Mouse (Mus musculus) kidney, postnatal 14 days (tissue): ENCODE measurements at regions not wholly inside any gene's neighbourhood (a gene's known extent, or its start where the extent isn't known, plus 50 kb on each side); places are given as distances from the start of the nearest gene placed in this dataset.

Source experiments
- DNase-seq: peaks from one replicate; pipeline ENCODE4 v3.0.0; 2022; ENCODE audit warnings: mixed read lengths

DNA sequence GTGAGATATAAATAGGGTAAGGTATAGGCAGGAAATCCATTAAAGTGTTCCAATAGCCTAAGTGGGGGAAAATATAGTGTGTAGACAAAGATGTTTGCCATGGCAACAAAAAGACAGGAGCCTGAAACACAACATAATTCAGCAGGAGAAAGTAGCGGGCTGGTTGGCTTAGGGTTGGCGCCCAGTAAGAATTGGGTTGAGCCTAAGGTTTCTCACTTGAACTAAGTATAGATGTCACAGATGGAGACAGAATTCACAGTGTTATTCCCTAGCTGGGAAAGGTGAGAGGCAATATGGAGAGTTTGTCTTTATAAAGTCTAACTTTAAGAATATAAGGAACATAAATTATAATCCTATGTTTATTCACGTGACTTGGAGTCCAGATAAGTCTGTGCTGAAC lies 64.8 kb upstream of the Ogfrl1 start:
- no peak for DNase-seq

GRCm38 (mm10) chr1:23464081-23464480 lies 66.5 kb upstream of the Ogfrl1 start:
- no peak for DNase-seq

DNA sequence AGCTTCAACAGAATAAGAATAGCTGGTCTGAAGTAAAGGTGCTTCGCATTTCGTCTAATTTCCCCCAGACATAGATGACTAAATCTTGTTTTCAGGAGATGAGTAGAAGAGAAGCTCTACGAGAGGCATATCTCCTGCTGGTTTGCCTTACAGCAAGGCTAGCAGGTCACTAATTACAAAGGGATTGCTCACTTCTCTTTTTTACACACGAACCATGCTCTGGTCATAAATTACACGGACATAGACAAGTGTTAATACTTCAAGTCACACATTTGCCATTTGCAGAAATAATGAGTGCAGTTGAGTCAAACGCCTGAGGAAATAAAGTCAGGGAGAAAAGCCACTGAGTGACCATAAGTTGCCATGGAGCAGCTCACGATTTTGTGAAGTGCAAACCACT lies 68.8 kb upstream of the Ogfrl1 start:
- DNase-seq: no peak

- no peak for DNase-seq
These were observed 69.8 kb upstream of the Ogfrl1 start for GRCm38 (mm10) chr1:23467405-23467804.

- no peak for DNase-seq
These were observed 83.3 kb upstream of the Ogfrl1 start for GRCm38 (mm10) chr1:23480776-23481320.

- no peak for DNase-seq
These were observed 87.0 kb upstream of the Ogfrl1 start for GRCm38 (mm10) chr1:23484566-23484965.

- no peak for DNase-seq
These were observed 87.7 kb upstream of the Ogfrl1 start for GRCm38 (mm10) chr1:23485150-23485775.

DNA sequence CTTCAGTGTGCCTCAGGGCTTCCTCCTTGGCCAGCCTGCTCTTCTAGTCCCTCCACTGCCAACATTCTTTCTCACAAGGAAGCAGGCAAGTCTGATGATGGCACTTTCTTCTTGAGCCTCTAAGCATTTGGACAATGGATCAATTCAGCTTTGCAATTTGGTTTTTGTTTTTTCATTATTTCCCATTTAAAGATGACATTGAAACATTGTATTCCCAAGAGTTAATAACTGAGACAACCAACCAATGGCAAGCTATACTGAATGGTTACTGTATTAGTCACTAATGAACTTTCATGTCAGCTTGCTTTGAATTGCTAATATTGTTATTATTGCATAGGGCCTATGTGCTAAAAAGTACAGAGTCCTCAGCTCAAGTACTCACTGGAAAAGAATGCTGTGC lies 89.5 kb upstream of the Ogfrl1 start:
- no peak for DNase-seq

- DNase-seq: peak; percentile 11
These were observed 93.1 kb upstream of the Ogfrl1 start for GRCm38 (mm10) chr1:23490640-23491039.

DNA sequence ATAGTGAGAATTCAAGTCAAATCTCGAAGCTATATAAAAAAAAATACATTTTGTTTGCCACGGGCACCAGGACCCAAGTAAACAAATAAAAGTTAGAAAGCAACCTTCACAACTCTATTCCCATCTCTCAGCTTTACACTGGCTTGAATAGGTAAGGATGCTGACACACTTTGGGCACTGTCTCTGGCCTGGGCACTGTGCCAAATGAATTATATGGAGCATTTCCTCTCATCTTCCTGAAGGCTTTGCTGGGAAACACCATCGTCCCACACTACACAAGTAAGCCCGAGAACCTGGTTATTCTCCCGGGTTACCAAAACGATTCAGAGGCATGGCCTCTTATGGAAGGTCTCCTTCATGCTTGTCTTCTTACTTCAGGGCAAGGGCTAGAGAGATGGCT lies 93.5 kb upstream of the Ogfrl1 start:
- peak; percentile 30 for DNase-seq

DNA sequence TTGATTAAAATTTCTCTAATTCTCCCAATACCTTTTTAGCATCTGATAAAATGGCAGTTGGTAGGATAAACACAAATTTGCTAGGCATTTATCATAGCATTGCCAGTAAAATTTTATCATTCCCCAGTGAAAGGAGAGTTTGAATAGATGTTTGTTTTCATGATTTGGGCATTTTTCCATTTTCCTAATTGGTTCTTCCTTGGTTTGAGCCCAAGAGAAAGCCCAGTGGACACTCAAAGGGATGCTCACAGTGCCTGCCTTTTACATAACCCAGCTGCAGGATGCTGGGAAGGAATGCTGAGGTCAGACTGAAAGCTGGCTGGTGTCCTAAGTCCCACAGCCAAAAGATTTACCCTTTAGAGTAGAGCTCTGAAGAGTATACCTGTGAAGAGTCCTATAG lies 95.4 kb upstream of the Ogfrl1 start:
- peak; percentile 13 for DNase-seq

GRCm38 (mm10) chr1:23495412-23495811 lies 97.8 kb upstream of the Ogfrl1 start:
- no peak for DNase-seq

- DNase-seq: no peak
These were observed 122.5 kb upstream of the Ogfrl1 start for GRCm38 (mm10) chr1:23520113-23520512.

DNA sequence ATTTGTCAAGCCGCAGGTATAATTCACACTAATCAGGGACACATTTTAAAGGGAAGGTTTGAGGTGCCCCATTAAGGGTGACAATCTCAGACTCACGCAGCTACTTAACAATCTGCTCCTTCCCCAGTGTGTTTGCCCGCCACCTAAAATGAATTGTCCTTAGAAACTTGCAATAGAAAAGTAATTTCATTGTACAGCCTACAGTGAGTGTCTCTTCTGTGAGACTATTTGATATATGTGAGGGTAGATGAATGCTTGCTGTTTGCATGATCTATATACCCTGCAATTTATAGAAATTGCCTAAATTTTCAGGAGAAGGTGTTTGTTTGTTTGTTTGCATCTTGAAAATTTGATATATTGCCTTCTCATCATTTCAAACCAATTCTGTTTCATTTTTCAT lies 135.1 kb upstream of the Ogfrl1 start:
- no peak for DNase-seq

- no peak for DNase-seq
These were observed 139.0 kb upstream of the Ogfrl1 start for GRCm38 (mm10) chr1:23536621-23537020.

DNA sequence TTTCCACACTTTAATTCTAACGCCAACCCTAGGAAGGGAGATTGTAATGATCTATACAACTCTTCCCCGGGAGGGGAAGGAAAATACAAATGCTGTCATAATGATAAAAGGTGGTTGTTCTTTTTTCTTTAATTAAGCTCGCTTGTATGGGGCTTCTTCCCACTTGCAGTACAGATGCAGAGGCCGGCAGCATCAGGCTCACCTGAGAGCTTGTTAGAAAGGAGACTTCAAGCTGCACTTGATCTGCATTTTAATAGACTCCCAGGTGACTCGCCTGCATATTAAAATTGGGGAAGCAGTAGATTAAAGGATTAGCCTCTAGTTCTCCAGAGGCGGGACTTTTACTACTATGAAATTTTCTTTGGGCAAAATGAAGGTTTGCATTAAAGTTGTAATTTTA lies 140.8 kb upstream of the Ogfrl1 start:
- DNase-seq: no peak

DNA sequence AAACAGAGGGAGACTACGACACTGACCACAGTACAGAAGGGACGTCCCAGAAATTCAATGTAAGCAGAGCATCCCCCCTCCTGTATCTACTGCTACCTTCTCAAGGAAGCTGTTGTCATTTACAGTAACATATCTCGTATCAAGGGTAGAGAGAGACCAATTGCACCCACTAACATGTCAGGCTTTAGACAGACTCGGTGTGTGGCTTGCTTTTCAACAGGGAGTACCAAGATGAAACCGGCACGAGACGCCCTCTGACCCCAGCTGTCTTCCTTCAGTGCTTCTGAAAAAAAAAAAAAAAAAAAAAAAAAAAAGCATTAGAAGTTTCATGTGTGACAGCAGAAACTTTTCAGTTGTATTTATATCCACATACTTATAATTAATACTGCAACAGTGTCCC lies 143.0 kb upstream of the Ogfrl1 start:
- peak; percentile 5 for DNase-seq

DNA sequence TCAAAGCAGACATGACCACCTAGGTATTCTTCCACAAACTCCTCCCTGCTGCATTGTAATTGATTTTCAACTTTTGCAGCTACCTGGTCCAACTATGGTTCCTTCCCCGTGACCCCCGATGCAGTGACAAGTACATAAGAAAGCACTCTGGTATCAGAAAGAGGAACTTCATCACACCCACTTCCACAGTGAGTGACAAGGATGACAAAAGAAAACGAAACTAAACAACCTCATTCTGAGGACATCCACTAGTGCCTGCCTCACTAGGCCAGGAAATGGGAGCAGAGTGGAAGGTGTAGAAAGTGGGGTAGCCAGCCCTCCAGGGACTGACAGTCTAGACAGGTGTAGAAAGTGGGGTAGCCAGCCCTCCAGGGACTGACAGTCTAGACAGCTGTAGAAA lies 158.2 kb upstream of the Ogfrl1 start:
- DNase-seq: no peak

DNA sequence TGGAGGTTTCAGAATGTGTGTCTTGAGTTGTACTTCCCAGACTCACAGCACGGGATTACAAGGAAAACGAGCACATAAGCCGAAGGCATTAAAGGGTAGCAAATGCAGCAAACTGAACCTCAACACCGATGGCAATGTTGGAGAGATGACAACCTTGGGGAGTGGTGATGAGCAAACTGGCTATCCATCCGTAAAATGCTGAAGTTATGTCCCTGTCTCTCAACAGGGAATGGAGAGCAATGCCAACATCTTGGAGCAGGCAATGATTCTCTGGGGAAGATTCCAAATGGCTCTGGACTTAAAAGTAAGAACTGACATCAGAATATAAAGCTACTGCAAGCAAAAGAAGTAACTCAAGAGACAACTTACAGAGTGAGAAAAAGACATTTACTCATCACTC lies 170.5 kb upstream of the Ogfrl1 start:
- no peak for DNase-seq

DNA sequence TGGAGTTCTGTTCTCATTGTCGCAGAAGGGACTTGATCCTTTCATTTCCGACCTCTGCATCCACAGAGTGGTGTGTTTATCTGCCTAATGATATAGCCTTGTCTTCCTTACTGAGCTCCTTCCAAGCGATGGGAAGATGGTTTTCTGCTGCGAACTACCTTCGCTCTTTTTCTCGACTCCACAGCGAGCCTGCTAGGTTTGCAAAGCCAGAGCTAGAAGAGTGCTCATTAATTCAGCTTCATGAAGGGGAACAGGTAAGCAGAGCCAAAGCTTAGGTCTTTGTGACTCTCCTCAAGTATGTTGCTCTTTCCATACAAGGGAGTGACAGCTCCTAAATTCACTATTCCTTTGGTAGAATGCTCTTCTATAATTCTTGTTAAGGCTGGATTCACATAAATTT lies 176.9 kb upstream of the Ogfrl1 start:
- DNase-seq: no peak

GRCm38 (mm10) chr1:23575005-23575404 lies 177.4 kb upstream of the Ogfrl1 start:
- no peak for DNase-seq

- no peak for DNase-seq
These were observed 177.9 kb upstream of the Ogfrl1 start for GRCm38 (mm10) chr1:23575515-23575914.

DNA sequence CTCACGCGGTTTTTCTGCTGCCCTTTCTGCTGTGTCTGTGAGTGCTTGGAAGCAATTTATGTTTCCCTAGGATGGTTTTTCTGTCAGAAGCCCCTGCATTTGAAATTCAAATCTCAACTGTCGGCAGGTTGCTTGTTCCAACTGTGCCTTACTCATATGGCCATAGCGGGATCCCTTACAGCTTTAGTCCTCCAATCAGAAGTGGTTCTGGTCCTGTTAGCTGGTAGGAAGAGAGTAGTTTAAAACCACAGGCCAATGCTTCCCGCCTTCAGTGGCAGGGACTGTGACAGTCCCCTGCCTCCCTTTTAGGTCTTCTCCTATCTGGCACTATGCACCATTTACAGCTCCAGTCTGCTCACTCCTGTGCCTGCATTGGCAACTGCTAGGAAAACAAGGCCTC lies 178.6 kb upstream of the Ogfrl1 start:
- DNase-seq: no peak

DNA sequence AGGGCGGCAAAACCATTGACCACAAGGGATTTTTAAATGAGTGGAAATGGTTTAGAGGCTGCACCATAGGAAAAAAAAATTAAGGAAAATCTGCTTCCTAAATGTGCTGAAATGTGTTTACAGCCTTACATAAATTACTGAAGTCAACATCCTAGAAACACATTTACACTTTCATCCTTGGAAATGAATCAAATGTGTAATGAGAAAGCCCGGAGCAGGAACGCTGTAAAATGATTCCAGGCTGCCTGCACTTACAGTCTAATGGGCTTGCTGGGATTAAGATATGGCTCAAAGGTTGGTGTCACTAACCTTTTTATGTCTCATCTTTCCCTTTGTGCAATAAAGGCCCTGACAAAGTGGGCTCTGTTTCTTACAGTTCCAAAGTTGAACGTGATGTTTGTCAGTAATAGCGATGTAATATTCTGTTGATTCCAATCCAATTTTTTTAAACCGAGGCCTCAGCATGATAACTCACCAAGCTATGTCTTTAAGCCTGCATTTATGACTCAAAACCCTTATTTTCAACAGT lies 172.1 kb upstream of the B3gat2 start:
- peak; percentile 4 for DNase-seq

- DNase-seq: no peak
These were observed 158.8 kb upstream of the B3gat2 start for GRCm38 (mm10) chr1:23602710-23603291.
